Mouse (Mus musculus): ENCODE data around the gene Pou4f1. TPM values are rescaled to one million over a fixed set of nuclear protein-coding genes. Genes with fewer than 3 reads are reported as not detected.

Pou4f1 gene
- polyA plus RNA-seq, 1 experiment, result 0.69 TPM

- Histone ChIP-seq H3K27me3 (ENCODE audit: control insufficient read depth, insufficient read depth, low read length) (peaks cover 5% of the 10 kb centered on the region), H3K27ac (ENCODE audit: control insufficient read depth, insufficient read depth, low read depth, low read length) (no peak overlapping the region), H3K4me3 (ENCODE audit: control insufficient read depth, low read depth, low read length) (peak overlapping the region; percentile 65), H3K36me3 (ENCODE audit: control insufficient read depth, insufficient read depth, low read length) (no peaks in the 10 kb centered on the region), H3K4me1 (ENCODE audit: control insufficient read depth, insufficient read depth, low read length) (peaks cover 7% of the 10 kb centered on the region; the same call in 1 of the 2 replicates)
- TF ChIP-seq POLR2A (IDR thresholded peaks at IDR 0.05; ENCODE audit: control insufficient read depth, low read depth, low read length) (no peak), CTCF (IDR thresholded peaks at IDR 0.05; ENCODE audit: control insufficient read depth, insufficient read depth, insufficient replicate concordance, low read depth, low read length) (no peak)
These were observed 7.2 kb downstream of the Pou4f1 start for GRCm38 (mm10) chr14:104460325-104461285.

- H3K4me3 ChIP-seq (ENCODE audit: control insufficient read depth, low read depth, low read length), result no peak overlapping the region
- peaks cover 5% of the 10 kb centered on the region; the same call in 1 of the 2 replicates for H3K4me1 ChIP-seq (ENCODE audit: control insufficient read depth, insufficient read depth, low read length)
- H3K36me3 ChIP-seq (ENCODE audit: control insufficient read depth, insufficient read depth, low read length), result no peaks in the 10 kb centered on the region
- no peak for TF ChIP-seq CTCF (IDR thresholded peaks at IDR 0.05; ENCODE audit: control insufficient read depth, insufficient read depth, insufficient replicate concordance, low read depth, low read length)
- TF ChIP-seq POLR2A (IDR thresholded peaks at IDR 0.05; ENCODE audit: control insufficient read depth, low read depth, low read length), result no peak
- H3K27me3 ChIP-seq (ENCODE audit: control insufficient read depth, insufficient read depth, low read length), result peaks cover 3% of the 10 kb centered on the region
- no peak overlapping the region for H3K27ac ChIP-seq (ENCODE audit: control insufficient read depth, insufficient read depth, low read depth, low read length)
These were observed 8.2 kb downstream of the Pou4f1 start for GRCm38 (mm10) chr14:104459513-104460111.

- H3K4me1 ChIP-seq (ENCODE audit: control insufficient read depth, insufficient read depth, low read length), result peaks cover 5% of the 10 kb centered on the region; the same call in 1 of the 2 replicates
- H3K27ac ChIP-seq (ENCODE audit: control insufficient read depth, insufficient read depth, low read depth, low read length), result no peak overlapping the region
- H3K36me3 ChIP-seq (ENCODE audit: control insufficient read depth, insufficient read depth, low read length), result no peaks in the 10 kb centered on the region
- no peak overlapping the region for H3K4me3 ChIP-seq (ENCODE audit: control insufficient read depth, low read depth, low read length)
- TF ChIP-seq CTCF (IDR thresholded peaks at IDR 0.05; ENCODE audit: control insufficient read depth, insufficient read depth, insufficient replicate concordance, low read depth, low read length) (no peak), POLR2A (IDR thresholded peaks at IDR 0.05; ENCODE audit: control insufficient read depth, low read depth, low read length) (no peak)
- H3K27me3 ChIP-seq (ENCODE audit: control insufficient read depth, insufficient read depth, low read length), result peaks cover 3% of the 10 kb centered on the region
These were observed 8.9 kb downstream of the Pou4f1 start for GRCm38 (mm10) chr14:104458728-104459512.

GRCm38 (mm10) chr14:104457966-104458710 lies 9.7 kb downstream of the Pou4f1 start:
- no peak for TF ChIP-seq CTCF (IDR thresholded peaks at IDR 0.05; ENCODE audit: control insufficient read depth, insufficient read depth, insufficient replicate concordance, low read depth, low read length)
- Histone ChIP-seq H3K4me3 (ENCODE audit: control insufficient read depth, low read depth, low read length) (no peak overlapping the region), H3K36me3 (ENCODE audit: control insufficient read depth, insufficient read depth, low read length) (no peaks in the 10 kb centered on the region), H3K4me1 (ENCODE audit: control insufficient read depth, insufficient read depth, low read length) (peaks cover 5% of the 10 kb centered on the region; the same call in 1 of the 2 replicates), H3K27me3 (ENCODE audit: control insufficient read depth, insufficient read depth, low read length) (peaks cover 3% of the 10 kb centered on the region), H3K27ac (ENCODE audit: control insufficient read depth, insufficient read depth, low read depth, low read length) (no peak overlapping the region)

GRCm38 (mm10) chr14:104456976-104457375 lies 10.8 kb downstream of the Pou4f1 start:
- peaks cover 3% of the 10 kb centered on the region for H3K27me3 ChIP-seq (ENCODE audit: control insufficient read depth, insufficient read depth, low read length)

GRCm38 (mm10) chr14:104453824-104454223 lies 14.0 kb downstream of the Pou4f1 start:
- TF ChIP-seq CTCF (IDR thresholded peaks at IDR 0.05; ENCODE audit: control insufficient read depth, insufficient read depth, insufficient replicate concordance, low read depth, low read length) (no peak), POLR2A (IDR thresholded peaks at IDR 0.05; ENCODE audit: control insufficient read depth, low read depth, low read length) (no peak)
- Histone ChIP-seq H3K27me3 (ENCODE audit: control insufficient read depth, insufficient read depth, low read length) (peaks cover 3% of the 10 kb centered on the region), H3K4me3 (ENCODE audit: control insufficient read depth, low read depth, low read length) (no peak overlapping the region), H3K4me1 (ENCODE audit: control insufficient read depth, insufficient read depth, low read length) (no peaks in the 10 kb centered on the region), H3K27ac (ENCODE audit: control insufficient read depth, insufficient read depth, low read depth, low read length) (no peak overlapping the region), H3K36me3 (ENCODE audit: control insufficient read depth, insufficient read depth, low read length) (no peaks in the 10 kb centered on the region)

More at GRCm38 (mm10) chr14:104456976-104457375, 10.8 kb downstream of the Pou4f1 start:
- Histone ChIP-seq H3K27ac (ENCODE audit: control insufficient read depth, insufficient read depth, low read depth, low read length) (no peak overlapping the region), H3K36me3 (ENCODE audit: control insufficient read depth, insufficient read depth, low read length) (no peaks in the 10 kb centered on the region), H3K4me3 (ENCODE audit: control insufficient read depth, low read depth, low read length) (no peak overlapping the region), H3K4me1 (ENCODE audit: control insufficient read depth, insufficient read depth, low read length) (peaks cover 5% of the 10 kb centered on the region; the same call in 1 of the 2 replicates)
- no peak for TF ChIP-seq CTCF (IDR thresholded peaks at IDR 0.05; ENCODE audit: control insufficient read depth, insufficient read depth, insufficient replicate concordance, low read depth, low read length)
- TF ChIP-seq POLR2A (IDR thresholded peaks at IDR 0.05; ENCODE audit: control insufficient read depth, low read depth, low read length), result no peak
